Mouse (Mus musculus) megakaryocyte, embryonic 14.5 days (primary cell): ENCODE results near the gene Shisa5.

Experiments used
- FLI1 ChIP-seq: IDR thresholded peaks from 2 replicates; pipeline ENCODE4 v1.6.1; 2012; ENCODE audit warnings: low read length, inconsistent platforms, mixed read lengths
- GATA1 ChIP-seq: IDR thresholded peaks from 3 replicates; pipeline ENCODE4 v1.6.1; 2012; ENCODE audit warnings: mixed read lengths, low read length, inconsistent platforms, borderline replicate concordance

DNA sequence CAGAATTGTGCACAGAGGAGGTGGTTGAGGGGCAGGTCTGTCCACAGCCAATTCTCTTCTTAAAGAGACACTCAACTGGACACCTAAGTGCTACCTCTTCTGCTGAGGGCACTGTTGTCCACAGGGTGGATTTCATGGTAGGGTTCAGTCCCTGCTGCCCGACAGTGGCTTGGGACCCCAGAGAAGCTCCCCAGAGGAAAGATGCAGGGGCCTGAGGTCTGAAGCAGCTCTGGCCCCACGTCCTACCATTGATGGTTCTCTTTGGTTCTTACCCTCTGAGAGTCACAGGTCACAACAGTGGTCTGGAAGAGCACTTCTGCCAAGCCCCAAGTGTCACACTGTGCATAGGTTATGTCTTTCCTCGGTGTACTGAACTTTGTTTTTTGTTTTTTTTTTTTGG, 15.0 kb downstream of the Shisa5 start:
- no peak for TF ChIP-seq FLI1
- no peak for TF ChIP-seq GATA1
